Mouse (Mus musculus) MEL (cell line): ENCODE data around the gene Atf7ip.

ENCODE experiments used
- CTCF ChIP-seq, 3 experiments: IDR thresholded peaks in 2 of 3; conservative IDR thresholded peaks in 1 of 3; 2 replicates each; pipeline ENCODE4 v1.5.1; 2011 to 2012; ENCODE audit warnings: low read length in 3 of 3, low read depth in 2 of 3, mild to moderate bottlenecking in 2 of 3, improper control_type of control experiment in 1 of 3, inconsistent platforms in 1 of 3, mixed read lengths in 1 of 3, moderate library complexity in 1 of 3; ENCODE audit not compliant: control insufficient read depth in 1 of 3, insufficient read depth in 1 of 3, poor library complexity in 1 of 3, severe bottlenecking in 1 of 3
- E2F4 ChIP-seq: IDR thresholded peaks from 2 replicates; pipeline ENCODE4 v1.6.1; 2011; ENCODE audit warnings: low read depth, low read length, improper control_type of control experiment, borderline replicate concordance
- GABPA ChIP-seq: IDR thresholded peaks from 2 replicates; pipeline ENCODE4 v1.6.1; 2012; ENCODE audit warnings: low read depth, mild to moderate bottlenecking, inconsistent platforms, low read length, improper control_type of control experiment, moderate library complexity
- GATA1 ChIP-seq: IDR thresholded peaks from 2 replicates; pipeline ENCODE4 v1.6.1; 2011; ENCODE audit warnings: low read depth, low read length, improper control_type of control experiment
- JUND ChIP-seq: IDR thresholded peaks from 2 replicates; pipeline ENCODE4 v1.6.1; 2011; ENCODE audit warnings: low read depth, mild to moderate bottlenecking, improper control_type of control experiment, low read length
- MAX ChIP-seq: IDR thresholded peaks from 2 replicates; pipeline ENCODE4 v1.6.1; 2011; ENCODE audit warnings: low read length, improper control_type of control experiment
- MXI1 ChIP-seq: IDR thresholded peaks from 2 replicates; pipeline ENCODE4 v1.6.1; 2011; ENCODE audit warnings: mild to moderate bottlenecking, low read depth, low read length, improper control_type of control experiment
- NELFE ChIP-seq: IDR thresholded peaks from 2 replicates; pipeline ENCODE4 v1.6.1; 2011; ENCODE audit warnings: low read depth, low read length, improper control_type of control experiment
- POLR2A ChIP-seq, 2 experiments: IDR thresholded peaks; 2 replicates each; pipeline ENCODE4 v1.6.1; 2011 to 2012; ENCODE audit warnings: low read length in 2 of 2, mild to moderate bottlenecking in 2 of 2, control low read depth in 1 of 2, improper control_type of control experiment in 1 of 2, low read depth in 1 of 2, moderate library complexity in 1 of 2; ENCODE audit not compliant: control insufficient read depth in 1 of 2, insufficient read depth in 1 of 2, poor library complexity in 1 of 2
- RCOR1 ChIP-seq: IDR thresholded peaks from 2 replicates; pipeline ENCODE4 v1.6.1; 2012; ENCODE audit warnings: low read depth, mild to moderate bottlenecking, inconsistent platforms, low read length, improper control_type of control experiment
- SMC3 ChIP-seq: IDR thresholded peaks from 2 replicates; pipeline ENCODE4 v1.6.1; 2011; ENCODE audit warnings: low read depth, low read length, improper control_type of control experiment
- TAL1 ChIP-seq: IDR thresholded peaks from 2 replicates; pipeline ENCODE4 v1.6.1; 2012; ENCODE audit warnings: mild to moderate bottlenecking, inconsistent platforms, low read length, moderate library complexity, mixed read lengths
- ZC3H11A ChIP-seq: IDR thresholded peaks from 2 replicates; pipeline ENCODE4 v1.6.1; 2012; ENCODE audit warnings: low read depth, mild to moderate bottlenecking, inconsistent platforms, low read length, improper control_type of control experiment
- ZKSCAN1 ChIP-seq: IDR thresholded peaks from 2 replicates; pipeline ENCODE4 v1.6.1; 2012; ENCODE audit warnings: low read depth, mild to moderate bottlenecking, inconsistent platforms, low read length, improper control_type of control experiment, moderate library complexity

DNA sequence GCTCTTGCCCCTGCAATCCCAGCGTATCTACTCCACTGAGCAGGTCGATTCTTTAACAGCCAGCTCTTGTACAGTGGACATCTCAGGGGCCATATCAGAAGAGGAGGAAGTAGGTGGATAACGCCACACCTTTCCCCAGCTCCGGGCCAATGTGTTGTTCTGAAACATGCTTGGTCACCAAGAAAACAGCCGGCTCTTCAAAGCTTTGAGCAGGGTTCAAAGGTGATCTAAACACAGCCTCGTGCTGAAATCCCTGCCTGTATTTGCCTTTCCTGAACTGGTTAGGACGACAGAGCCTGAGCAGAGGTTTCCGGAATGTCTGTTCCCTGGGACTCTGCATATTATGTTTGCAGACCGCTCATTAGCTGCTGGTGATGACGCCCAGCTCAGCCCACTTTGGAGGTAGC, 141.5 kb downstream of the Atf7ip start:
- TF ChIP-seq CTCF (IDR thresholded peaks at IDR 0.05 in 2 of 3, conservative IDR thresholded peaks at IDR 0.05 in 1 of 3; ENCODE audit: control insufficient read depth in 1 of 3, insufficient read depth in 1 of 3, low read depth in 2 of 3, low read length in 3 of 3, poor library complexity in 1 of 3, severe bottlenecking in 1 of 3) (no peak), GATA1 (no peak), ZKSCAN1 (no peak), NELFE (no peak), POLR2A (IDR thresholded peaks at IDR 0.05; ENCODE audit: control insufficient read depth in 1 of 2, insufficient read depth in 1 of 2, low read depth in 1 of 2, low read length in 2 of 2, poor library complexity in 1 of 2) (no peak), JUND (no peak), MXI1 (no peak), SMC3 (no peak), RCOR1 (no peak), E2F4 (no peak), ZC3H11A (no peak), MAX (no peak), GABPA (no peak), TAL1 (no peak)
